Mouse (Mus musculus) adrenal gland, postnatal 10 days (tissue): Measurements from ENCODE around the gene Sigirr. TPM values are rescaled to one million over a fixed set of nuclear protein-coding genes. Genes with fewer than 3 reads are reported as not detected.

Experiments
- DNase-seq: peaks from one replicate; pipeline ENCODE4 v3.0.0; 2021; ENCODE audit warnings: mixed read lengths
- total RNA-seq, 2 experiments: library from RNA; stranded (reverse); gene quantifications; 2 replicates each; pipeline ENCODE4 v1.2.3; 2021

The Sigirr gene
- total RNA-seq, 2 experiments from 2014 or later: 8.3 to 10.6 TPM

GRCm38 (mm10) chr7:141060426-141061242 lies 39.7 kb downstream of the Sigirr start, which contains the start of gene B4galnt4:
Gene B4galnt4, plus strand, starts transcription at chr7:141061104.
- peak; percentile 78 for DNase-seq

- no peak for DNase-seq
These were observed 40.4 kb downstream of the Sigirr start for GRCm38 (mm10) chr7:141059929-141060328.

- no peak for DNase-seq
These were observed 41.6 kb downstream of the Sigirr start for GRCm38 (mm10) chr7:141058601-141059341.

GRCm38 (mm10) chr7:141057541-141057940 lies 42.8 kb downstream of the Sigirr start:
- DNase-seq: no peak

GRCm38 (mm10) chr7:141056976-141057375 lies 43.4 kb downstream of the Sigirr start:
- DNase-seq: no peak

- no peak for DNase-seq
These were observed 44.6 kb downstream of the Sigirr start for GRCm38 (mm10) chr7:141055785-141056184.

- DNase-seq: no peak
These were observed 48.0 kb downstream of the Sigirr start for GRCm38 (mm10) chr7:141052421-141052820.

GRCm38 (mm10) chr7:141052016-141052415 lies 48.4 kb downstream of the Sigirr start:
- DNase-seq: no peak

- no peak for DNase-seq
These were observed 49.2 kb downstream of the Sigirr start for GRCm38 (mm10) chr7:141051060-141051685.

GRCm38 (mm10) chr7:141049326-141049725 lies 51.0 kb downstream of the Sigirr start:
- DNase-seq: no peak

GRCm38 (mm10) chr7:141048226-141049218 lies 51.9 kb downstream of the Sigirr start:
- DNase-seq: peak; percentile 94

- DNase-seq: peak; percentile 76
These were observed 52.7 kb downstream of the Sigirr start for GRCm38 (mm10) chr7:141047581-141048225.

GRCm38 (mm10) chr7:141046931-141047580 lies 53.3 kb downstream of the Sigirr start:
- DNase-seq: peak; percentile 15

- DNase-seq: no peak
These were observed 57.8 kb downstream of the Sigirr start for GRCm38 (mm10) chr7:141042539-141042938.

- peak; percentile 81 for DNase-seq
These were observed 58.7 kb downstream of the Sigirr start for GRCm38 (mm10) chr7:141041661-141042060.

Other genes with a start within 250 kb of the Sigirr start
- under 1 TPM in 1 of 2 experiments, not detected in 1; 0.39 TPM for gene Gm45785, start 244.2 kb downstream of the Sigirr start, total RNA-seq
- gene Ric8a, start 243.6 kb downstream of the Sigirr start, total RNA-seq: 10 to 100 TPM; 43.5 to 58.0 TPM
- 10 to 100 TPM; 29.1 to 33.5 TPM for gene Bet1l, start 243.0 kb downstream of the Sigirr start, total RNA-seq
- gene Psmd13, start 218.6 kb downstream of the Sigirr start, total RNA-seq: 100 to 1,000 TPM; 106 to 112 TPM
- 10 to 100 TPM; 67.6 to 70.9 TPM for gene Sirt3, start 218.3 kb downstream of the Sigirr start, total RNA-seq
- 1,000 to 10,000 TPM; 2,860 to 2,972 TPM for gene Cox8b, start 200.1 kb downstream of the Sigirr start, total RNA-seq
- gene Nlrp6, start 179.7 kb downstream of the Sigirr start, total RNA-seq: 1 to 10 TPM; 4.9 to 7.9 TPM
- gene Pgghg, start 159.2 kb downstream of the Sigirr start, total RNA-seq: 10 to 100 TPM; 31.6 to 37.2 TPM
- gene Ifitm5, start 150.3 kb downstream of the Sigirr start, total RNA-seq: 1 to 10 TPM; 1.4 to 3.3 TPM
- gene Gm45717, start 144.6 kb downstream of the Sigirr start, total RNA-seq: not detected
- gene Ifitm2, start 144.6 kb downstream of the Sigirr start, total RNA-seq: 100 to 1,000 TPM; 418 to 468 TPM
- 10 to 100 TPM; 12.2 to 12.4 TPM for gene Ifitm1, start 133.4 kb downstream of the Sigirr start, total RNA-seq
- gene Ifitm3, start 89.8 kb downstream of the Sigirr start, total RNA-seq: 100 to 1,000 TPM; 131 to 136 TPM
- 1 to 10 TPM; 1.7 to 3.2 TPM for gene Ifitm6, start 82.6 kb downstream of the Sigirr start, total RNA-seq
- not detected for gene Gm17387, start 71.4 kb downstream of the Sigirr start, total RNA-seq
- 1 to 10 TPM; 2.0 to 5.1 TPM for gene B4galnt4, start 39.5 kb downstream of the Sigirr start, total RNA-seq
- gene Pkp3, start 22.4 kb downstream of the Sigirr start, total RNA-seq: 1 to 10 TPM in 1 of 2 experiments, under 1 TPM in 1; 0.94 to 1.5 TPM
- under 1 TPM; 0.33 to 0.42 TPM for gene Ano9, start 17.2 kb upstream of the Sigirr start, total RNA-seq
- 10 to 100 TPM; 51.0 to 57.2 TPM for gene Ptdss2, start 21.8 kb upstream of the Sigirr start, total RNA-seq
- 100 to 1,000 TPM; 150 to 155 TPM for gene Rnh1, start 72.3 kb upstream of the Sigirr start, total RNA-seq
- gene Hras, start 93.4 kb upstream of the Sigirr start, total RNA-seq: 10 to 100 TPM; 87.8 to 91.9 TPM
- gene Lrrc56, start 93.6 kb upstream of the Sigirr start, total RNA-seq: 1 to 10 TPM; 6.8 to 8.6 TPM
- gene Lmntd2, start 113.5 kb upstream of the Sigirr start, total RNA-seq: under 1 TPM; 0.27 to 0.55 TPM
- gene Rassf7, start 115.3 kb upstream of the Sigirr start, total RNA-seq: 1 to 10 TPM; 6.5 to 7.8 TPM
- gene Phrf1, start 128.2 kb upstream of the Sigirr start, total RNA-seq: 10 to 100 TPM; 69.9 to 75.3 TPM
- gene Irf7, start 165.9 kb upstream of the Sigirr start, total RNA-seq: 1 to 10 TPM; 3.7 to 4.8 TPM
- gene Cdhr5, start 176.2 kb upstream of the Sigirr start, total RNA-seq: 1 to 10 TPM; 5.6 to 6.9 TPM
- gene Sct, start 178.6 kb upstream of the Sigirr start, total RNA-seq: 1 to 10 TPM; 2.8 to 3.2 TPM
- under 1 TPM in 1 of 2 experiments, not detected in 1; 0.36 TPM for gene Drd4, start 191.4 kb upstream of the Sigirr start, total RNA-seq
- 10 to 100 TPM; 39.9 to 59.2 TPM for gene Deaf1, start 227.1 kb upstream of the Sigirr start, total RNA-seq
- 10 to 100 TPM; 22.1 to 31.6 TPM for gene Tmem80, start 227.2 kb upstream of the Sigirr start, total RNA-seq
- gene Eps8l2, start 238.3 kb upstream of the Sigirr start, total RNA-seq: 1 to 10 TPM; 4.6 to 7.1 TPM